Mouse (Mus musculus): Measurements from ENCODE around the gene Ephb3.

- TF ChIP-seq CTCF (IDR thresholded peaks at IDR 0.05; ENCODE audit: control insufficient read depth, insufficient read depth, low read length) = no peak
- no peak for TF ChIP-seq POLR2A (IDR thresholded peaks at IDR 0.05; ENCODE audit: borderline replicate concordance, control insufficient read depth, low read depth, low read length)
Measured at GRCm38 (mm10) chr16:21196576-21196975, 8.0 kb upstream of the Ephb3 start.

Measured in bone marrow, adult 2 months (tissue).